Mouse (Mus musculus) v-Abl transformed pro-B cells (cell line): Measurements from ENCODE around the gene Ubtd1.

Experiments used
- in situ Hi-C, 2 experiments: fragments of 400-800 bp; cut with MboI; formaldehyde crosslinking; loops; one replicate each; pipeline ENCODE4 v1.15.1; 2025; ENCODE audit not compliant: unreplicated experiment in 2 of 2

Ubtd1 gene

GRCm38 (mm10) chr19:41992971-41993370 is 11.4 kb downstream of the Ubtd1 start:
- in situ Hi-C loops: no loop called here

GRCm38 (mm10) chr19:41993484-41993883 is 11.9 kb downstream of the Ubtd1 start:
- in situ Hi-C loops: no loop called here

GRCm38 (mm10) chr19:41994023-41994422 is 12.5 kb downstream of the Ubtd1 start:
- in situ Hi-C loops: no loop called here

GRCm38 (mm10) chr19:41995483-41995882 is 13.9 kb downstream of the Ubtd1 start:
- in situ Hi-C loops: no loop called here

GRCm38 (mm10) chr19:41997090-41997489 is 15.5 kb downstream of the Ubtd1 start:
- in situ Hi-C loops: no loop called here

- in situ Hi-C loops: no loop called here
Observed at GRCm38 (mm10) chr19:41998770-41999548, 17.4 kb downstream of the Ubtd1 start.

GRCm38 (mm10) chr19:41999688-42000283 is 18.2 kb downstream of the Ubtd1 start:
- in situ Hi-C loops: no loop called here

GRCm38 (mm10) chr19:42000446-42000958 is 18.9 kb downstream of the Ubtd1 start:
- in situ Hi-C loops: no loop called here

GRCm38 (mm10) chr19:42001253-42001980 is 19.9 kb downstream of the Ubtd1 start:
- in situ Hi-C loops: no loop called here

GRCm38 (mm10) chr19:42004258-42004657 is 22.7 kb downstream of the Ubtd1 start:
- in situ Hi-C loops: no loop called here

- in situ Hi-C loops: no loop called here
Observed at GRCm38 (mm10) chr19:42005616-42006015, 24.1 kb downstream of the Ubtd1 start.

- in situ Hi-C loops: no loop called here
Observed at GRCm38 (mm10) chr19:42006568-42006967, 25.0 kb downstream of the Ubtd1 start.

- in situ Hi-C loops: no loop called here
Observed at GRCm38 (mm10) chr19:42008586-42008985, 27.0 kb downstream of the Ubtd1 start.

GRCm38 (mm10) chr19:42009067-42009466 is 27.5 kb downstream of the Ubtd1 start:
- in situ Hi-C loops: no loop called here

- in situ Hi-C loops: no loop called here
Observed at GRCm38 (mm10) chr19:42010436-42010835, 28.9 kb downstream of the Ubtd1 start.

GRCm38 (mm10) chr19:42011123-42011522 is 29.6 kb downstream of the Ubtd1 start:
- in situ Hi-C loops: no loop called here

GRCm38 (mm10) chr19:42014231-42014825 is 32.8 kb downstream of the Ubtd1 start:
- in situ Hi-C loops: no loop called here

- in situ Hi-C loops: no loop called here
Observed at GRCm38 (mm10) chr19:42015001-42015400, 33.4 kb downstream of the Ubtd1 start.

- in situ Hi-C loops: no loop called here
Observed at GRCm38 (mm10) chr19:42016251-42016650, 34.7 kb downstream of the Ubtd1 start.

GRCm38 (mm10) chr19:42016840-42017239 is 35.3 kb downstream of the Ubtd1 start:
- in situ Hi-C loops: no loop called here
